In genomic region chr5:31004184-31004583, GRCm38 (mm10) we compare ENCODE assay signal across 1 mouse cellular context.
TF ChIP-seq lines count a peak whose summit lies in the region.

No protein-coding gene starts in this region.

TF ChIP-seq in C2C12, 6 proteins besides CTCF, POLR2A, EP300 and RAD21:
- TF ChIP-seq MYOD1 (IDR thresholded peaks at IDR 0.05; ENCODE audit: control insufficient read depth, insufficient read length, low read depth) (no peak), MYOG (IDR thresholded peaks at IDR 0.05; ENCODE audit: control insufficient read depth, extremely low read depth, insufficient read length) (no peak), CEBPB (IDR thresholded peaks at IDR 0.05; ENCODE audit: low read depth) (no peak)
